Mouse (Mus musculus) MN1 (cell line): ENCODE data around the gene Grsf1.

Source experiments
- DNase-seq: peaks from one replicate; pipeline ENCODE4 v3.0.0-alpha.2; 2016; ENCODE audit warnings: low spot score

The Grsf1 gene

GRCm38 (mm10) chr5:88629987-88630386, 46.0 kb downstream of the Grsf1 start:
- no peak for DNase-seq

GRCm38 (mm10) chr5:88629125-88629524, 46.8 kb downstream of the Grsf1 start:
- no peak for DNase-seq

GRCm38 (mm10) chr5:88627545-88627944, 48.4 kb downstream of the Grsf1 start:
- no peak for DNase-seq

- no peak for DNase-seq
These were observed 59.0 kb downstream of the Grsf1 start for GRCm38 (mm10) chr5:88616988-88617387.

GRCm38 (mm10) chr5:88614129-88614528, 61.8 kb downstream of the Grsf1 start:
- no peak for DNase-seq
